Mouse (Mus musculus) left cerebral cortex, adult 2 months (tissue): ENCODE results near the gene Cacna1e. TPM values are rescaled to one million over a fixed set of nuclear protein-coding genes. Genes with fewer than 3 reads are reported as not detected.
A peak's percentile ranks its signal among the peaks of the same experiment; 100 is the strongest.

Source experiments
- DNase-seq, 2 experiments: peaks; one replicate each; pipeline ENCODE4 v3.0.0; 2021 to 2022; ENCODE audit warnings: low spot score in 2 of 2, mixed read lengths in 1 of 2; ENCODE audit errors: extremely low spot score in 1 of 2
- H3K27ac ChIP-seq: fragments of 200-600 bp; 2 replicates; pipeline ENCODE4 v1.8.1; 2022
- H3K4me3 ChIP-seq: fragments of 200-600 bp; 2 replicates; pipeline ENCODE4 v1.8.1; 2022
- CTCF ChIP-seq: fragments of 200-600 bp; IDR thresholded peaks from 2 replicates; pipeline ENCODE4 v1.8.1; 2022; ENCODE audit warnings: antibody characterized with exemption, mild to moderate bottlenecking, moderate library complexity
- intact Hi-C: fragments of 180-260 bp; cut with DNase I; formaldehyde crosslinking; loops from one replicate; pipeline ENCODE4 v1.15.1; 2025
- total RNA-seq, 2 experiments: library from RNA; stranded (reverse); gene quantifications; 2 replicates each; pipeline ENCODE4 v1.2.3; 2021

Cacna1e gene
- total RNA-seq, 2 experiments from 2014 or later, result 173 to 190 TPM

GRCm38 (mm10) chr1:154725356-154726320 lies 158.7 kb downstream of the Cacna1e start:
- no peak for DNase-seq
- TF ChIP-seq CTCF, result no peak
- intact Hi-C loops, result loop anchor here (5.0 kb wide), 4 partner anchors 193 to 828 kb away; partner anchors contain the start of gene Glul
- Histone ChIP-seq H3K4me3 (peak overlapping the region; percentile 70), H3K27ac (peak overlapping the region; percentile 92)

DNA sequence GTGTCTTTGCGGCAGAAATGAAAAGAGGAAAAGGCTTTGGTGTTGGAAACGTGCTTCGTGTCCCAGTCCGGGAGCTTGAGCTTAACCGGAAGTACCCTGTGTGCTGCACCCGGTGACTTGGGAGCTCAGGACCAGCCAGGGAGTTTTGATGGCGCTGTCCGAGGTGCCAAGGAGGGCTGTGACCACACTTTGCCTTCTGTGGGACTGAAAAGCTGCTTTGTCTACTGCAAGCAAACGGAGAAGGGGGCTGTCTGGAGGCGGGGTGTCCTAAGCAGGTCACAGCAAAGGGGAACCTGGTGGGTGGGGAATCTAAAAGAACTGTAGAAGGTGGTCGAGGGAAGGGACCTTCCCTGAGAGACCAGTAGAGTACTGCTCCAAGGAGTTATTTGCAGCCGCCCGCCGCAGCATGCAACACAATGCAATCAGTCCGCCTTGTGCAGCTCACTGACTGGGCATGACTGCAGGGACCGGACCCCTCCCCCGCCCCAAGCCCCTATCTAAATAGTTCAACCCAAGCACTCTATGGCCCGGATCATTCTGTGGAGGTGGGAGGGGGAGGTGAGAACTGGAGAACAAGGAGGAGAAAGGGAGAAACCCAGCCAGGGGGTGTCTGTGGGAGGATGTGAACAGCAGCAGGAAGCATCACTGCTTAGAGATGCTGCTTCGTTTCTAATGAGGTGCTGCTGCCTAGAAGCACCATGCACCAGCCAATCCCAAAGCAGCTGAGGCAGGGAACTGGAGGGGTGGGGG lies 160.6 kb downstream of the Cacna1e start:
- peak overlapping the region; percentile 92 for H3K27ac ChIP-seq
- intact Hi-C loops, result loop anchor here (5.0 kb wide), 1 partner anchor 61 kb away; no protein-coding TSS in a partner anchor
- no peak for DNase-seq
- H3K4me3 ChIP-seq, result peak overlapping the region; percentile 70
- TF ChIP-seq CTCF, result no peak

DNA sequence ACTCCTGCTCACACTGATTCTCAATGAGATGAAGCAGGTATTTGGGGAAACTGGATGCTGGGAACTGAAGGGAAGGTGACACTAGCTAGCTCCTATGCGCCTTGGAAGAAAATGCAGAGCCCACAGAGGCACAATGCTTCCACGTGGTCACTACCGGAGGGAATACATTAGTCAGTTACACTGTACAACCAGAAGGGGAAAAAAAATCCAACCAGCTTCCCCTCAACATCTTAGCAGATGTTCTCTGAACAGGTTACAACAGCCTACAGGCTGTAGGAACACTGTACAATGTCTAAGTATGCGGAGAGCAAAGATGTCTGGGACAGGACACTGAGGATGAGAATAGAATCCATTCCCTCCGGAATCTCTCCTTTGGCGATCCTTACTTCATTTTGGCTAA lies 161.2 kb downstream of the Cacna1e start:
- DNase-seq, result no peak
- Histone ChIP-seq H3K4me3 (peak overlapping the region; percentile 70), H3K27ac (no peak overlapping the region; the same call in 1 of the 2 replicates)
- TF ChIP-seq CTCF, result peak; percentile 37
- intact Hi-C loops, result loop anchor here (5.0 kb wide), 1 partner anchor 61 kb away; no protein-coding TSS in a partner anchor

DNA sequence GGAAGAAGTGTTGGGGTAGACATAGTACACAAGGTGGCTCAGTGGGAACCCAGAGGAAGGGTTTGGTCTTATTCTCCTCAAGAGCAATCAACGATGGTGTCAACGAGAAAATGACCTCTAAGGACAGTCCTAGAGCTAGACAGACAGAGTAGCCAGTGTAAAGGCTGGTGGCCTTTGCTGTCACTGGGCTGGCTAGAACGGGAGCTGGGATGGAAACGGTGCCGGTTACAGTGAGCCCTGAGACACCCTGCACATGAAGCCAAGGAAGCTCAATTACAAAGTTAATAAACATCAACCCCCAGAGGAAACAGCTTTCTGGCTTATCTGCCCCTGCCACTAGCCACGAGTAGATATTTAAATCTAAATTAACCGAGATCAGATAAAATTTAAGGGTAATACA lies 168.7 kb downstream of the Cacna1e start:
- no peak overlapping the region for H3K27ac ChIP-seq
- no peak for TF ChIP-seq CTCF
- intact Hi-C loops, result no loop called here
- no peak overlapping the region for H3K4me3 ChIP-seq
- no peak for DNase-seq

- H3K27ac ChIP-seq, result no peak overlapping the region
- intact Hi-C loops, result no loop called here
- no peak for DNase-seq
- TF ChIP-seq CTCF, result no peak
- no peak overlapping the region for H3K4me3 ChIP-seq
Measured at GRCm38 (mm10) chr1:154712747-154713146, 171.6 kb downstream of the Cacna1e start.

- intact Hi-C loops, result no loop called here
- TF ChIP-seq CTCF, result no peak
- no peak overlapping the region for H3K27ac ChIP-seq
- H3K4me3 ChIP-seq, result no peak overlapping the region
- no peak for DNase-seq
Measured at GRCm38 (mm10) chr1:154707584-154708290, 176.6 kb downstream of the Cacna1e start.

DNA sequence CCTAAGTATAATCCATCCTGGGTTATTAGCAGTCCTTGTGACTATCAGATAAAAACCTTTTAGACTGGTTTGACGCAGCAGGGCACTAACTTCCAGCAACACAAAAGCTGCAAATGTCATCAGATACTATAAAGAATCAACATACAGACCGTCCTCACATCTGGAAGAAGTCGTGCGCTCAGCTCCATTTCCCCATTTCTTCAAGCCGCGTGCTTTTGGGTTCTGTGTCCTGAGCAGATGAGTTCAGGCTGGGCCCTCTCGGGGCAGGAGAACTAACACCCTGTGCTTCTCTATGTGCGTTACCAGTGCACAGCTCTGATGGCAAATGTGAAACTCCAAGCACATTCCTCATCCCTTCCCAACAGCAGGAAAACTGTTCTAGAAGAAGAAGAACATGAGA lies 177.3 kb downstream of the Cacna1e start:
- no peak overlapping the region for H3K27ac ChIP-seq
- no peak overlapping the region for H3K4me3 ChIP-seq
- no peak for TF ChIP-seq CTCF
- DNase-seq, result no peak
- intact Hi-C loops, result no loop called here

DNA sequence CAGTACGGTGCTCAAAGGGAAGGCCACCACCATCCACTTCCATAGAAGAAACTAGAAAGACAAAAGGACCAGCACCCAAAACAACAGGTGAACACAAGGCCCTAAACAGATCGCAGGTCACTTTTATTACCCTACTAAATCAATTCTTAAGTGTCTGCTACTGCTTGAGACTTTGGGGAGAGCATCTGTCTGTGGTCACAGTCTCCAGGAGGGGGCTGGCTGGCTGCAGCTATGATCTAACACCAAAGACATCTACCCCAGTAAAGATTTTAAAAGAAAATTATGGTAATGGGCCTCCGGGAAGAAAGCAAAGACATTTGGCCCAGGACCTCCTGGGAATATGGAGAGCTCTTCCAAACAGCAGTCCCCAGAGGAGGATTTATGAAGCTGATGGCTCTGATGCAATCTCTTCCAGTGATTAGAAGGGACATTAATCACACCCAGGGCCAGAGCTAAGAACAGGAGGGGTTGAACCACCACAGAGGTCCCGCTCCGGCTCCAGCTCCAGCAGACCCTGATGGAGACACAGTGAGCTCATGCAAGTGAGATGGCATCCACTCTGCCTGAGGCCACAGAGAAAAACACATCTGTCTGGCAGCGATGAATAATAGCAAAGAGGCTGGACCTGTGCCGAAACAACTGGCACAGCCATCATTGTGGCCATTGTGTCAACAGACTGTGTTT lies 178.3 kb downstream of the Cacna1e start:
- TF ChIP-seq CTCF, result no peak
- intact Hi-C loops, result no loop called here
- H3K4me3 ChIP-seq, result no peak overlapping the region
- no peak for DNase-seq
- no peak overlapping the region for H3K27ac ChIP-seq

DNA sequence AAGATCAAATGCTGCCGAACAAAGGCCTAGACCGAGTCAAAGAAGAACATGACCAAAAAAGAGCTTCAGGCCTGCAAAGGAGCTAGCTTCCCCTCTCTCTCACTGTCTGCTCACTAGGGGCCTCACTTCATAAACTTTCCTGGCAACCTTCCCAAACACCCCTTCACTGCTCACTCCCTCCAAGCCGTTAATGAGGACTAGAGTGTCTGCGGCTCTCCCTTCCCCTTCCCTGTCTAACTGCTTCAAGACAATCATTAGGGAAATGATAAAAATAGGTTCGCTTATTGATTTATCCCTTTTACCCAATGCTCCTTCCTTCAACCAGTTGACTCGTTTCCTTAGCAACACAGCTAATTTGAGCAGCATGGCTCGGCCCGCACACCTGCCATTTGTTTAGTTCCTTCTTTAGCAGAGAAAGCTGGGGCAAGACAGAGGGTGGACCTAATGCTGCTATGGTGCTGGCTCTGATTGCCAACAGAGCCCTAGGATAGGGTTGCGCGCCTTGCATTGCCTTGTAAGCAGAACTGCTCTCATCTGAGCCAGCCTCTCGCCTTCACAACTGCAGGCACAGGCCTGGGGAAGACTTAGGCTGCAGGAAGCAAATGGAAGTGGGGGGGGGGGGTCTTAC lies 179.6 kb downstream of the Cacna1e start:
- H3K27ac ChIP-seq, result peak overlapping the region; percentile 40
- intact Hi-C loops, result no loop called here
- TF ChIP-seq CTCF, result no peak
- no peak overlapping the region for H3K4me3 ChIP-seq
- peak in 1 of 2 experiments; percentile 32 for DNase-seq

- Histone ChIP-seq H3K4me3 (no peak overlapping the region), H3K27ac (peak overlapping the region; percentile 38)
- intact Hi-C loops, result no loop called here
- TF ChIP-seq CTCF, result no peak
- DNase-seq, result peak in 1 of 2 experiments; percentile 54
Measured at GRCm38 (mm10) chr1:154702623-154703022, 181.7 kb downstream of the Cacna1e start.
